Mouse (Mus musculus): ENCODE data around the gene Myh3. TPM values are rescaled to one million over a fixed set of nuclear protein-coding genes. Genes with fewer than 3 reads are reported as not detected.

Myh3 gene
- total and polyA plus RNA-seq, 2 experiments from 2014 or later = 0.24 TPM

GRCm38 (mm10) chr11:67112851-67113202 is 34.7 kb downstream of the Myh3 start:
- 45% methylated on average over 11 of the region's 11 CpGs for WGBS
- TF ChIP-seq CTCF (IDR thresholded peaks at IDR 0.05; ENCODE audit: low read depth) = peak; percentile 93
- H3K9ac ChIP-seq = no peak overlapping the region
- no peaks in the 10 kb centered on the region for H3K27me3 ChIP-seq (ENCODE audit: insufficient read depth, low read length)
- H3K36me3 ChIP-seq (ENCODE audit: insufficient read depth) = no peaks in the 10 kb centered on the region
- no peaks in the 10 kb centered on the region for H3K9me3 ChIP-seq (ENCODE audit: low read length)
- no peak overlapping the region for H3K4me3 ChIP-seq (ENCODE audit: low read depth, low read length)
- H3K4me2 ChIP-seq (ENCODE audit: low read depth) = no peak overlapping the region
- ATAC-seq = peak; percentile 43; the same call in 1 of the 2 replicates
- no peak overlapping the region for H3K27ac ChIP-seq (ENCODE audit: low read depth, low read length)
- H3K4me1 ChIP-seq (ENCODE audit: insufficient read depth) = no peaks in the 10 kb centered on the region
- DNase-seq = peak; percentile 92

DNA sequence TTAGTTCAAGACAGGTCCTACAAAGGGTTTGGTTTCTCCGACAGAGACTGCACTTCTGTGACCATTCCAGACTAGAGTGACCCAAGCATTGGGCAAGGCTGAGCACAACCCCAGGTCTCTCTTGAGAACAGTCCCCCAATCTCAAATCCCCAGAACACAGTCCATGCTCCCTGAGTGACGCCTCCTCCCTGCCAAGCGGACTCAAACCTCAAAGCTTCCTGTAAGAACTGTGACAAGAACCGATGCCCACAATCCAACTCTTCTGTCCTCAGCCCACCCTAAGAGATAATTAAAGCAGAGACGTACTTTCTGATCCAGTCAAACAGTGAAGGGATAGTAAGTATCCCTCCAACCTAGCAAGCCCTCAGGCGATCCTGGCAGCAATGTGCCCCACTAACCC is 35.3 kb downstream of the Myh3 start:
- Histone ChIP-seq H3K27ac (ENCODE audit: low read depth, low read length) (no peak overlapping the region), H3K4me1 (ENCODE audit: insufficient read depth) (no peaks in the 10 kb centered on the region), H3K36me3 (ENCODE audit: insufficient read depth) (no peaks in the 10 kb centered on the region), H3K9ac (no peak overlapping the region), H3K4me2 (ENCODE audit: low read depth) (no peak overlapping the region), H3K27me3 (ENCODE audit: insufficient read depth, low read length) (no peaks in the 10 kb centered on the region), H3K4me3 (ENCODE audit: low read depth, low read length) (no peak overlapping the region), H3K9me3 (ENCODE audit: low read length) (no peaks in the 10 kb centered on the region)
- ATAC-seq = no peak
- 91% methylated on average over 6 of the region's 6 CpGs for WGBS
- TF ChIP-seq CTCF (IDR thresholded peaks at IDR 0.05; ENCODE audit: low read depth) = no peak
- no peak for DNase-seq

DNA sequence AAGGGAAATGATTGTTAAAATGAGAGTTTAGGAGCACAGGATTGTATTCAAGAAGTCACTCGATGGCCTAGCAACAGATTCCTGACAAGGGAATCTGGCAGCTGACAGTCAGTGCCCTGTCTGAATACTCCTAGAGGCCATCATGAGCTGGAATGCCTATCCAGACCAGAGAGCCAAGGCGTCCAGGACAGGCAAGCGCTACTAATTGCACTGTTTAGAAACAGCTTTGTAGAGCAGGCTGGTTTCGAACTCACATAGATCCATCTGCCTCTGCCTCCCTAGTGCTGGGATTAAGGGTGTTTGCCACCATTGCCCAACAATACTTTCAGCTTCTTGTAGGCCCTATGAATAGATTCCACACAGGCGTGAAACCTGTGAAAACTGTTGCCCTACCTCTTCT is 36.2 kb downstream of the Myh3 start:
- no peak overlapping the region for H3K4me2 ChIP-seq (ENCODE audit: low read depth)
- DNase-seq = no peak
- H3K9me3 ChIP-seq (ENCODE audit: low read length) = no peaks in the 10 kb centered on the region
- no peak for ATAC-seq
- H3K4me3 ChIP-seq (ENCODE audit: low read depth, low read length) = no peak overlapping the region
- no peaks in the 10 kb centered on the region for H3K27me3 ChIP-seq (ENCODE audit: insufficient read depth, low read length)
- no peak for TF ChIP-seq CTCF (IDR thresholded peaks at IDR 0.05; ENCODE audit: low read depth)
- H3K9ac ChIP-seq = no peak overlapping the region
- H3K27ac ChIP-seq (ENCODE audit: low read depth, low read length) = no peak overlapping the region
- no peaks in the 10 kb centered on the region for H3K36me3 ChIP-seq (ENCODE audit: insufficient read depth)
- no peaks in the 10 kb centered on the region for H3K4me1 ChIP-seq (ENCODE audit: insufficient read depth)
- WGBS = 91% methylated on average over 5 of the region's 5 CpGs

DNA sequence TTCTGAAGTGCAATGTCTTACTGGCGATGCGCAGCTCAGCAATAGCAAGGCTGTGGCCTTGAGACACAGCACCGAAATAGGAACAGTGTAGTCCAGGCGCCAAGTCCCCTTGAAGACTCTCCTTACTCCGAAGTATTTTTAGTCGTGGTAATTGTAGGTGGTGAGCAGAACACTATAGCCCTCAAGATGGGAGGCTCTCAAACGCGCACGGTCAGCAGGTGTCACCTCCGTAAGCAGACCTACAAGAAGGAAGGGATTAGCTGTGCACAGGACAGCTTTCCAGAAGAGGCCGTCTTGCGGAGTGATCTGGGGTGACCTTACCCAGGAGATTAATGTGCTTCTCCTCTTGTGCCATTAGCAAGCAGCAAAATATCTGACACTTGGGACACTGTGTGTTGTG is 36.8 kb downstream of the Myh3 start:
- H3K27me3 ChIP-seq (ENCODE audit: insufficient read depth, low read length) = no peaks in the 10 kb centered on the region
- no peak for TF ChIP-seq CTCF (IDR thresholded peaks at IDR 0.05; ENCODE audit: low read depth)
- no peak for DNase-seq
- no peak overlapping the region for H3K4me3 ChIP-seq (ENCODE audit: low read depth, low read length)
- H3K36me3 ChIP-seq (ENCODE audit: insufficient read depth) = no peaks in the 10 kb centered on the region
- no peak overlapping the region for H3K4me2 ChIP-seq (ENCODE audit: low read depth)
- no peak for ATAC-seq
- H3K9ac ChIP-seq = no peak overlapping the region
- H3K4me1 ChIP-seq (ENCODE audit: insufficient read depth) = no peaks in the 10 kb centered on the region
- H3K9me3 ChIP-seq (ENCODE audit: low read length) = no peaks in the 10 kb centered on the region
- WGBS = 89% methylated on average over 12 of the region's 12 CpGs
- H3K27ac ChIP-seq (ENCODE audit: low read depth, low read length) = no peak overlapping the region

DNA sequence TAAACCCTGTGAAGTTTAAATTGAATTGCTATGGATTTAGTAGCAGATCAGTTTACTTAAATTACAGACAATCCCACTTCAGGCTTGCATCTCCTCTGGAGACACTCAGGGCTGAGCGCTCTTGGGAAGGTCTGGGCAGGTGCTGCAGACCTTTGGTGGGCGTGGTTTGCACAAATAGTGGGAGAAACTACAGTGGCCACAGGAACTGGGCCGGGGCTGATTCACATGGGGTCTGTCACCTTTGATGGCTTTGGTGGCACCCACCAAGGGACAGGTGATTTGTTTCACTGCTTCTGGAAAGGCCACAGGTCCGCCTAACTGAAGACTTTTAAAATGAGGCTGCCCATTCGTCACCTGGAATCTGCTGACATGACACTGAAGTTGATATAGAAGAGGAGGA is 38.6 kb downstream of the Myh3 start:
- Histone ChIP-seq H3K27me3 (ENCODE audit: insufficient read depth, low read length) (no peaks in the 10 kb centered on the region), H3K4me2 (ENCODE audit: low read depth) (no peak overlapping the region), H3K9ac (no peak overlapping the region), H3K36me3 (ENCODE audit: insufficient read depth) (no peaks in the 10 kb centered on the region), H3K4me1 (ENCODE audit: insufficient read depth) (no peaks in the 10 kb centered on the region), H3K9me3 (ENCODE audit: low read length) (no peaks in the 10 kb centered on the region), H3K27ac (ENCODE audit: low read depth, low read length) (no peak overlapping the region), H3K4me3 (ENCODE audit: low read depth, low read length) (no peak overlapping the region)
- DNase-seq (no peak), ATAC-seq (no peak)
- 84% methylated on average over 5 of the region's 5 CpGs for WGBS
- no peak for TF ChIP-seq CTCF (IDR thresholded peaks at IDR 0.05; ENCODE audit: low read depth)

GRCm38 (mm10) chr11:67119539-67120070 is 41.5 kb downstream of the Myh3 start:
- H3K27me3 ChIP-seq (ENCODE audit: insufficient read depth, low read length) = no peaks in the 10 kb centered on the region
- no peak overlapping the region for H3K27ac ChIP-seq (ENCODE audit: low read depth, low read length)
- H3K4me3 ChIP-seq (ENCODE audit: low read depth, low read length) = no peak overlapping the region
- DNase-seq = no peak
- no peak overlapping the region for H3K9ac ChIP-seq
- no peaks in the 10 kb centered on the region for H3K36me3 ChIP-seq (ENCODE audit: insufficient read depth)
- no peaks in the 10 kb centered on the region for H3K9me3 ChIP-seq (ENCODE audit: low read length)
- no peak overlapping the region for H3K4me2 ChIP-seq (ENCODE audit: low read depth)
- 49% methylated on average over 4 of the region's 4 CpGs for WGBS
- no peak for ATAC-seq
- TF ChIP-seq CTCF (IDR thresholded peaks at IDR 0.05; ENCODE audit: low read depth) = no peak
- no peaks in the 10 kb centered on the region for H3K4me1 ChIP-seq (ENCODE audit: insufficient read depth)

DNA sequence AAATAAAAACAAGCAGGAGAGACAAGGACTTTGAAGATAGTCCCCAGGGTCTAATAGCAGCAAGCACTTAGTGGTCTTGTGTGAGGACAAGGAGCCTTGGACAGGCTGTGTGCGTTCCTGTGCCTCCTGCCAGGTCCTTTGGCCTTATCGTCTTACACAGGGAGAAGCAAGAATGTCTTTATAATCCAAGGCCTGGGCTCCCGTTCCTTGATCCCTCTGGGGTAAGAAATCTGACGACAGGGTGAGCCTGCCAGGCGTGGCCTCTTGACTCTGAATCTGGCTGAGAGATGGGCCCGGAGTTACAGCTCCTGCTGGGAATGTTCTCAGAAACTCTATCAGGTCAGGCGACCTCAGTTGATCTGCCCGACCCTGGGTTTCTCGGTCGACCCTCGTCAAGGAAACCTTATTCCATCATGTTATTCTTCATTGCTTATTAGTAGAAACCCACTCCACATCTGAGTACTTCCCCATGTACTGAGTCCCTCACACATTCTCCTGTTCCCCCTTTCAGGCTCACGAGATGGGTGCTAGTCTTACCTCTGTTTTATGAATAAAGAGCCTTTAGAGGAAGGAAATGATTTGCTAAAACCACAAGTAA is 42.7 kb downstream of the Myh3 start:
- TF ChIP-seq CTCF (IDR thresholded peaks at IDR 0.05; ENCODE audit: low read depth) = no peak
- Histone ChIP-seq H3K9ac (no peak overlapping the region), H3K27me3 (ENCODE audit: insufficient read depth, low read length) (no peaks in the 10 kb centered on the region), H3K4me1 (ENCODE audit: insufficient read depth) (no peaks in the 10 kb centered on the region), H3K4me2 (ENCODE audit: low read depth) (no peak overlapping the region), H3K9me3 (ENCODE audit: low read length) (no peaks in the 10 kb centered on the region), H3K36me3 (ENCODE audit: insufficient read depth) (no peaks in the 10 kb centered on the region), H3K27ac (ENCODE audit: low read depth, low read length) (no peak overlapping the region), H3K4me3 (ENCODE audit: low read depth, low read length) (no peak overlapping the region)
- ATAC-seq (no peak), DNase-seq (no peak)
- 64% methylated on average over 12 of the region's 12 CpGs for WGBS
